Mouse (Mus musculus): ENCODE results near the gene Sephs1.

- no peak for TF ChIP-seq POLR2A (IDR thresholded peaks at IDR 0.05; ENCODE audit: borderline replicate concordance, insufficient read depth, low read length)
- TF ChIP-seq CTCF (IDR thresholded peaks at IDR 0.05; ENCODE audit: borderline replicate concordance, insufficient read depth, low read depth, low read length): no peak
Measured at GRCm38 (mm10) chr2:4895598-4895997, 14.2 kb downstream of the Sephs1 start.
